Mouse (Mus musculus) Patski (cell line): Measurements from ENCODE around the gene Psapl1. TPM values are rescaled to one million over a fixed set of nuclear protein-coding genes. Genes with fewer than 3 reads are reported as not detected.
A peak's percentile ranks its signal among the peaks of the same experiment; 100 is the strongest.

Experiments
- ATAC-seq: fragments of 100-300 bp; one replicate; pipeline ENCODE4 v1.8.0; 2021
- CTCF ChIA-PET: fragments of 350-600 bp; sonication (Branson Sonifier 250); formaldehyde crosslinking; loops from one replicate; lab custom pipeline; 2022; ENCODE audit warnings: inconsistent platforms; lab: Charles Lee
- POLR2A ChIA-PET: fragments of 350-600 bp; sonication (Branson Sonifier 250); formaldehyde crosslinking; loops from one replicate; lab custom pipeline; 2022; ENCODE audit warnings: antibody characterized with exemption, inconsistent platforms; lab: Charles Lee
- DNase-seq: peaks from one replicate; pipeline ENCODE4 v3.0.0-alpha.2; 2011; ENCODE audit warnings: low read depth, low spot score
- H3K27me3 ChIP-seq: fragments of 371-371 bp; one replicate; pipeline ENCODE4 v1.5.1; 2021
- CTCF ChIP-seq: fragments of 100-300 bp; IDR thresholded peaks from one replicate; pipeline ENCODE4 v1.5.1; 2021
- in situ Hi-C: fragments of 300-500 bp; cut with MboI; formaldehyde crosslinking; loops from 3 replicates; pipeline ENCODE4 v1.11.1; 2018; ENCODE audit warnings: low pct_unique_long_range_greater_than_20kb, mixed read lengths
- polyA plus RNA-seq: library from polyadenylated mRNA; unstranded; gene quantifications from one replicate; pipeline ENCODE4 v1.2.3, GENCODE M21; 2021

Psapl1 gene
- polyA plus RNA-seq, 1 experiment from 2014 or later = not detected

DNA sequence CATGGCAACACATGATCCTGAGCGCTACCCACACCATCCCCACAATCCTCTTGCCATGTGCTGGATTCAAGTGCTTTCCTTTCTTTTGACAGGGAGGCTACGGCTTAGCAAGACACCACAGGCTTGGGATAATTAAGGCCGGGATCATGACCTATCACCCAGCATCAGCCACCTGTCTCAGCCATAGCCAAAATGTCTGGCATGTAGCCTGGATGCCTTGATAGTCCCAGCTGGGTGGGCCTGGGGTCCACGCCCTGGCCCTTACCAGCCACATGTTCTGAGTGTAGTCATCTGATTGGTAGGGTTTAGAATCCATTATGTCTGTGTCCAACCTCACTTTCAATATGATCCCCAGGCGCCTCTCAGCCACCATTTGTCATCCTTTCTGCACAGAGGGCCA is 24.1 kb upstream of the Psapl1 start:
- TF ChIP-seq CTCF = no peak
- ChIA-PET CTCF (no interaction called here), POLR2A (no interaction called here)
- no peaks in the 10 kb centered on the region for H3K27me3 ChIP-seq
- ATAC-seq (no peak), DNase-seq (no peak)
- in situ Hi-C loops = no loop called here

DNA sequence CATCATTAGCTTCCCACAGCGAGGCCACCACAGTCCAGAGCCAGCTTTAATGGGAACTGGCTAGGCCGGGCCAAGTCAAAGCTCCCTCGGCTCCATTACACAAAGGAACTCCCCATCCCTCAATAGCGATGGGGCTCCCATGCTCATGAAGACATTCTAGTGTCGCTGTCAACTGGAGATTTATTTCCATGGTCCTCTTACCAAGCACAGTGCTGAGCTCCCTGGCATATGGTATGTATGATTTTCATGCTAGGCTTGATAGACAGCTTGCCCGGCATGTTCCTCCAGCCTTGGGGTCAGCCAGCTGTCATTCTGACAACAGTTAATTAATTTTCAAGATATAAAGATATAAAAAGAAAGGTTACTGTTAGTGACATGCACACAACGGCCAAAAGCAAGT is 21.5 kb upstream of the Psapl1 start:
- no peak for DNase-seq
- POLR2A ChIA-PET = no interaction called here
- no peak for ATAC-seq
- no peaks in the 10 kb centered on the region for H3K27me3 ChIP-seq
- TF ChIP-seq CTCF = no peak
- in situ Hi-C loops = no loop called here
- CTCF ChIA-PET = interaction anchor here (0.9 to 1.2 kb wide), 2 partner anchors 12 to 13 kb away, joined by 3 read pairs; no protein-coding TSS in a partner anchor

DNA sequence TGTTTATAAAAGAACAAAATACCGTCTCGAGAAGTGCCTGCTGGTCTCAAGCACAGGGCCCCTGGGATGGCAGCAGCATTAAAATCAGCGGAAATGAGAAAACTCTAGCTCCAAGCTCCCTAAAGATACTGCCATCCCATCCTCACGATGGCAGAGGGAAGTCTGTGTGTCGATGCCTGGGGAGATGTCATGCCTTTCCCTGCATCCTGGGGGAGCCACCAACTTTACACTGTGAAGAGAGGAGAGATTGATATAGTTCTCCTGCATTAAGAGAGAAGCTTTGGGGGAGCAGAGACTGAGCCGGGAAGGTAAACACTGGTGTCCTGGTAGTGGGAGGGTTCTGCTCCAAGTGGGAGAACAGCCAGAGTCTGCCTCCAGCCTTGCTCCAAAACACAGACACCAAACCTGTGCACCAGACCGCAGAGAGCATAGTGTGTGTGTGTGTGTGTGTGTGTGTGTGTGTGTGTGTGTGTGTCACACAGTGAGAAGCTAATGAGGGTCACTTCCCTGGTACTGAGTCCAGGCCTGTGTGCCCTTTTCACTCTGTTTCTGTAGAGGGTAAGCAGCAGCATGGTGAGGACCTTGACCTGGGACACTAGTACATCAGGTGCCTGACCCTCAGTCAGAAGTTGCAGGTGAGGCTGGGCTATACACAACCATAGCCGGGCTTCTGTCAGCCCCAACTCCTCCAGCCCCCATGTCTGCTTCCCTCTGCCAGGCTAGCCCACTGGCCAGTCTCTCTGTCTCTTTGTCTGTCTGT is 17.3 kb upstream of the Psapl1 start:
- no peaks in the 10 kb centered on the region for H3K27me3 ChIP-seq
- DNase-seq (no peak), ATAC-seq (no peak)
- POLR2A ChIA-PET = no interaction called here
- in situ Hi-C loops = no loop called here
- TF ChIP-seq CTCF = no peak
- CTCF ChIA-PET = no interaction called here

DNA sequence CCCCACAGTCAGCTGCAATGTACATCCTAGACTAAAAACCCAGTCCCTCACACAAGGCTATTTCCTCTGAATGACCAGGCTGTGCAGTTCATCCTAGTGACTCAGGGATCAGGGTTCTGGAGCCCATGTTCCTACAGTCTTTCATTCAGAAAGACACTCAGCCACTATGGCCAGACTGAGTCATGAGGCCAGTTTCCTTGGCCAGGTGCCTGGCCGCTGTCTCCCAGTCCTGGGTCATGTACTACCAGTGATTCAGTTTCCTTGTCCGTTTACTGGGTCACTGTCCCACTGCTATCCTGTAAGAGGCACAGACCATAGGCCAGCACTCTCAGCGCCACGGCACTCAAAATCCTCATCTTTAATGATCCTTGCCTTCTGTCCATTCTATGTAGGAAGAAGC is 15.5 kb upstream of the Psapl1 start:
- no peaks in the 10 kb centered on the region for H3K27me3 ChIP-seq
- in situ Hi-C loops = no loop called here
- DNase-seq = peak; percentile 84
- no peak for TF ChIP-seq CTCF
- POLR2A ChIA-PET = no interaction called here
- peak; percentile 80 for ATAC-seq
- CTCF ChIA-PET = no interaction called here

DNA sequence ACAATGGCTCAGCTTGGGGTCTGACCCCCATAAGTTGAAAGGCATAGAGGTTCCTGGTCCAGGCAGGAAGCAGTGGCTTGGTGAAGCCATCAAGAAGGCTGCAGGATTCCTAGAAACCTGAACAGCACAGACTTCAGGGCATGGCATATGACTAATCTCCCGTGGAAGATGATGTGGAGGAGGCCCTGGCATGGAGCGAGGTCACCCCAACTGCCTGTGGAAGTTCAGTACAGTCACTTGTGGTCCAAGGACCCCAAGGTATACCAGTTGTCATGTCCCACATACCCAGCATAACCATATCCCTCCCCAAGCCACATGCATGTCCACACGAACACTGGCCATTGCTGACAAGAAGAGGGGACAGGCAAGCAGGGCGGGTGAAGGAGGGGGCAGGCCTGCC is 12.5 kb upstream of the Psapl1 start:
- ChIA-PET CTCF (interaction anchor here (2.4 kb wide), 1 partner anchor 207 kb away, joined by 10 read pairs; the partner anchor contains the start of gene Sorcs2), POLR2A (no interaction called here)
- no peak for TF ChIP-seq CTCF
- H3K27me3 ChIP-seq = no peaks in the 10 kb centered on the region
- no peak for DNase-seq
- no peak for ATAC-seq
- in situ Hi-C loops = no loop called here

DNA sequence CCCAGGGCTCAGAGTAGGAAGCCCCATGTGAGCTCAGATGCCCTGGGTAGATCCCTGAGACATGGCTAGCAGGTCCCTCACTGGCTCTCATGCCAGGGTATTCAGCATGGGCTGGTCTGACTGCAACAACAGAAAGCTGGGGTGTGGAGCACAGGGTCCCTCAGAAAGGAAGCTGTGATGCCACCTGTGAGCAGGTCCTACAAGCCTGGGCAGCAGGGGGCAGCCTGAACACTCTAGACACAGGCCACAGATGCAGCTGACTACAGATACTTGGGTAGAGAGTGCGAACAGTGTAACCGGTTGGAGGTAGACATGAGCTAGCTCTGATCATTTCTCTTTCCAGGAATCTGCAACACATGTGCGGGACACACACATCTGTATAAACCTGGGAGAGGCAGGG is 11.9 kb upstream of the Psapl1 start:
- ChIA-PET CTCF (interaction anchor here (0.8 to 2.4 kb wide), 4 partner anchors 18 to 206 kb away, joined by 3 to 10 read pairs (median 4); partner anchors contain the start of gene Sorcs2), POLR2A (no interaction called here)
- in situ Hi-C loops = no loop called here
- TF ChIP-seq CTCF = no peak
- no peak for DNase-seq
- no peaks in the 10 kb centered on the region for H3K27me3 ChIP-seq
- ATAC-seq = no peak

DNA sequence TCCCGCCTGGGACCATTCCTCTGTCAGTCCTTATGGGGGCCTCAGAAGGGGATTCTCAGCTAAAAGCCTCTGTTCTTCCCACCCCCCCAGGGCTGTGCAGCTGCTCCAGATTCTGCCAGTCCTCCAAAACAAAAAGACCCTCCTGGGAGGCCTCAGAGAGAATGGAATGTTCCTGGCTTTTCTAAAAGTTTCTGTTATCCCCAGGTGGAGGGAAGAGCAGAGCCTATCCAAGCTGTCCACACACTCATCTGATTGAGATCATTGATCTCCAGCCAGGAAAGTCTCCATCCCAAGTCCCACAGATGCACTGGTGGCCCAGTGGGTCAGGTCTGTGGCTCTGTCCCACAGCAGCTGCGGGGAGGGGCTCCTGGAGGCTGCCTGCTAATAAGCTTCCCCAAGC is 11.1 kb upstream of the Psapl1 start:
- ChIA-PET POLR2A (no interaction called here), CTCF (interaction anchor here (0.8 to 2.4 kb wide), 4 partner anchors 17 to 206 kb away, joined by 3 to 10 read pairs (median 4); partner anchors contain the start of gene Sorcs2)
- ATAC-seq (no peak), DNase-seq (no peak)
- TF ChIP-seq CTCF = no peak
- in situ Hi-C loops = no loop called here
- no peaks in the 10 kb centered on the region for H3K27me3 ChIP-seq

DNA sequence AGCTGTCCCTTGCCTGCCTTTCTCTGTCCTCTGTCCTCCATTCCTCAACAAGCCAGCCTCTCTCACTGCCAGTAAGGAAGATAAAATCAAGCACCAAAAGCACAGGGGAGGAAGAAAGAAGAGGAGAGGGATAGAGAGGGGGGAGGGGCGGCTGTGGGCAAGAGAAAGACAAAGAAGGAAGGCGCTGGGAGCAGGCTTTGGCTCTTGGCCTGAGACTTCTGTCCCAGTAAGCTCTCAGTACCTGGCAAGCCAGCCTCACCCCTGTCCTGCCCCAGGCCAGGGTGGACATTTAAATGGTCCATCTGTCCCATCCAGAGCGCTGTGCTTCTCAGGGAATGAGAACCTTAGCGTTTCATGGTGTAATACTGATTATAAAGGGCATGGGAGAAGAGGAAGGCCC is 9.2 kb upstream of the Psapl1 start:
- H3K27me3 ChIP-seq = no peaks in the 10 kb centered on the region
- no peak for DNase-seq
- no peak for ATAC-seq
- ChIA-PET POLR2A (no interaction called here), CTCF (interaction anchor here (0.9 to 2.0 kb wide), 3 partner anchors 13 to 203 kb away, joined by 3 to 4 read pairs (median 3); partner anchors contain the start of gene Sorcs2)
- no peak for TF ChIP-seq CTCF
- in situ Hi-C loops = no loop called here

DNA sequence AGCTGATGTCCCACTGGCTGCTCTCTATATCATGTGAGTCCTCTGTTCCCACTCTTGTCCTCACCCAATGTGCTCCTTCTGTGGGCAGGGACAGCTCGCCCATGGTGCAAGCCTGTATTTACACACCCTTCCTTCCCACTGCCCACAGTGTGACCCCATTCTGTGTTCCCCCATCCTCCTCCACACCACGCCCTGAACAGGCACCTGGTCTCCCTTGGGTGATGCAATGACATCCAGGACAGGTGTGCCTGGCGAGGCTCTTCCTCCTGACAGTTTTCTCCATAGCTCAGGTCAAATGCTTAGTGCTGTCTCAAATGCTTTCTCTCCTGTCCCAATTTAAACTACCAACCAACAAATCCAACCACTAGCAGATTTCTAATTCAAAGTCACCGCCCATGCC is 8.4 kb upstream of the Psapl1 start:
- no peak for TF ChIP-seq CTCF
- no peaks in the 10 kb centered on the region for H3K27me3 ChIP-seq
- DNase-seq (no peak), ATAC-seq (no peak)
- POLR2A ChIA-PET = no interaction called here
- CTCF ChIA-PET = interaction anchor here (0.9 to 2.0 kb wide), 3 partner anchors 13 to 202 kb away, joined by 3 to 4 read pairs (median 3); partner anchors contain the start of gene Sorcs2
- in situ Hi-C loops = no loop called here

DNA sequence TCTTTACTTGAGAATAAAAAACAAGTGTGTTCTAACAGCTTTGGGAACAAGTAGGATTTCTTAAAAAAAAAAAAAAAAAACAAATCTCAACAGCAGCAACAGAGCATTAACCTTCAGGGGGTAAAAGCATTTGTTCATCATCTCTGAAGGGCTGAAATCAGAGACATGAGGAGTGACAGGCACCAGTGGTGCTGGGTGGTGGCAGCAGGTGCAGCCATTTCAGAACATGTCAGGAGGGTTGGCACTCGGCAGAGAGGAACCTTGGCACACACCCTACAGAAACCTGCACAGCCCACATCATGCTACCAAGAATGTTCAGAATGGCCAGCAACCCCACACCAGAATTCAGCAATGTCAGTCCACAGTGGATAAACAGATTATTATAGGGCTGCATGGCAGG is 4.3 kb upstream of the Psapl1 start:
- no peak for TF ChIP-seq CTCF
- CTCF ChIA-PET = interaction anchor here (1.0 kb wide), 1 partner anchor 14 kb away, joined by 4 read pairs; no protein-coding TSS in a partner anchor
- DNase-seq = no peak
- POLR2A ChIA-PET = no interaction called here
- H3K27me3 ChIP-seq = peaks cover 6% of the 10 kb centered on the region
- no peak for ATAC-seq
- in situ Hi-C loops = no loop called here

DNA sequence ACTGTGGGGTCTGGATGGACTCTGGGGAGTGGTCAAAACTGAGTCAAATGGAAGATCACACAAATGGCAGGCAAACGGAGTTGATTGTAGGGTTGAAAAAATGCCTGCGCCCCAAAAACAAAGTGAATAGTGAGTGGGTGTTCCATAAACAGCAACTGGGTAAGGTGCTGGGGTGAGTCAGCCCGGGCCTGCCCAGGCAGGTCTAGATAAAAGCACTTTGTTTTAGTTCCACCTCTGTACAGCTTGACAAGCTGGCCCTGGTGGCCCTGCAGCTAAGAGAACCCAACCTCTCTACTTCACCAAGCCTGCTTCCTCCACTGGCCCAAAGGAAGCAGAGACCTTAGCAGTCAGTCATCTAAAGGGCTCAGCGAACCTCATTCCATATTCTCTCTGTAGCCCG is 1.0 kb upstream of the Psapl1 start:
- POLR2A ChIA-PET = no interaction called here
- in situ Hi-C loops = no loop called here

More for the DNA sequence above, 1.0 kb upstream of the Psapl1 start:
- peaks cover 6% of the 10 kb centered on the region for H3K27me3 ChIP-seq
- DNase-seq (no peak), ATAC-seq (no peak)
- CTCF ChIA-PET = no interaction called here
- TF ChIP-seq CTCF = no peak
